Mouse (Mus musculus) kidney, embryonic 14.5 days (tissue): ENCODE data around the gene Plaur. TPM values are rescaled to one million over a fixed set of nuclear protein-coding genes. Genes with fewer than 3 reads are reported as not detected.
A peak's percentile ranks its signal among the peaks of the same experiment; 100 is the strongest.

Experiments used
- ATAC-seq: fragments of 200-750 bp; cut with Nextera tagmentation; 2 replicates; pipeline ENCODE4 v1.8.0; 2017; ENCODE audit warnings: moderate number of reproducible peaks, mild to moderate bottlenecking, moderate TSS enrichment, moderate library complexity; ENCODE audit not compliant: low FRiP score, low TSS enrichment
- H3K27ac ChIP-seq: fragments of 300-500 bp; sonication (generic); 2 replicates; pipeline ENCODE4 v1.5.1; 2014; ENCODE audit warnings: low read depth, mild to moderate bottlenecking, low read length, moderate library complexity, mixed read lengths
- H3K27me3 ChIP-seq: fragments of 300-500 bp; sonication (generic); 2 replicates; pipeline ENCODE4 v1.6.1; 2014; ENCODE audit warnings: mild to moderate bottlenecking, low read length; ENCODE audit not compliant: control insufficient read depth, insufficient read depth
- H3K36me3 ChIP-seq: fragments of 300-500 bp; sonication (generic); 2 replicates; pipeline ENCODE4 v1.6.1; 2014; ENCODE audit warnings: low read length, mixed read lengths; ENCODE audit not compliant: control insufficient read depth, insufficient read depth
- H3K4me1 ChIP-seq: fragments of 300-500 bp; sonication (generic); 2 replicates; pipeline ENCODE4 v1.6.1; 2014; ENCODE audit warnings: low read length, mixed read lengths; ENCODE audit not compliant: control insufficient read depth, insufficient read depth
- H3K4me2 ChIP-seq: fragments of 300-500 bp; sonication (generic); replicated peaks from 2 replicates; pipeline ENCODE4 v1.6.1; 2014; ENCODE audit warnings: low read depth, mild to moderate bottlenecking, low read length
- H3K4me3 ChIP-seq: fragments of 300-500 bp; sonication (generic); 2 replicates; pipeline ENCODE4 v1.5.1; 2014; ENCODE audit warnings: mild to moderate bottlenecking, low read length
- H3K9ac ChIP-seq: fragments of 300-500 bp; sonication (generic); 2 replicates; pipeline ENCODE4 v1.6.1; 2014; ENCODE audit warnings: low read depth, mild to moderate bottlenecking, low read length, moderate library complexity
- H3K9me3 ChIP-seq: fragments of 300-500 bp; sonication (generic); 2 replicates; pipeline ENCODE4 v1.6.1; 2016; ENCODE audit warnings: low read length; ENCODE audit not compliant: control insufficient read depth
- WGBS: fragments of 180-500 bp; shearing (Covaris S2); extraction: QIAGEN DNeasy Blood & Tissue Kit; methylation state at CpG from one replicate; pipeline ENCODE4 v1.1.7; 2014; 5-methylcytosine and 5-hydroxymethylcytosine counted together
- polyA plus RNA-seq: library from polyadenylated mRNA; unstranded; fragments of >200 nt; fragmentation: Nextera tagmentation; extraction: Ambion mirVana; gene quantifications from 2 replicates; pipeline ENCODE4 v1.2.1, GENCODE M21; 2014

The Plaur gene
- polyA plus RNA-seq, 1 experiment from 2014 or later: 14.1 TPM

DNA sequence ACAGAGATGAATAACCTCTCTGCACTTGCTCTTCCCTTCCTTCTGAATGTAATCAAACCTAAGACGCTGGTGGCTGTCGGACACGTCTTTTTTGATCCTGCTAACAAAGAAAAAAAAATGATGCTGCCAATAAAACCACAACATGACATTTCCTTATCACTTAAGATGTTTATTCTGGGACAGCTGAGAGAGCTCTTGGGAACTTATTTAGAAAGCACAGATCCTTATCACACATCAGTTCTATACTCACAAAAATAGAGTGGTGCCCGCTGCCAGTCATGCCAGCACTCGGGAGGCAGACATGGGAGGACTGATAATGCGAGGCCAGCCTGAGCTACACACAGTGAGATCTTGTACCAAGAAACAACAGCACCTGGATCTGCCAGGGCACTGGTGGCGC, 22.4 kb upstream of the Plaur start:
- H3K4me2 ChIP-seq: no peak overlapping the region
- H3K27ac ChIP-seq: no peak overlapping the region
- H3K4me3 ChIP-seq: no peak overlapping the region
- H3K4me1 ChIP-seq: no peaks in the 10 kb centered on the region
- no peaks in the 10 kb centered on the region for H3K36me3 ChIP-seq
- 79% methylated on average over 6 of the region's 7 CpGs for WGBS
- H3K9ac ChIP-seq: no peak overlapping the region
- H3K9me3 ChIP-seq: no peaks in the 10 kb centered on the region
- no peaks in the 10 kb centered on the region for H3K27me3 ChIP-seq
- no peak for ATAC-seq

DNA sequence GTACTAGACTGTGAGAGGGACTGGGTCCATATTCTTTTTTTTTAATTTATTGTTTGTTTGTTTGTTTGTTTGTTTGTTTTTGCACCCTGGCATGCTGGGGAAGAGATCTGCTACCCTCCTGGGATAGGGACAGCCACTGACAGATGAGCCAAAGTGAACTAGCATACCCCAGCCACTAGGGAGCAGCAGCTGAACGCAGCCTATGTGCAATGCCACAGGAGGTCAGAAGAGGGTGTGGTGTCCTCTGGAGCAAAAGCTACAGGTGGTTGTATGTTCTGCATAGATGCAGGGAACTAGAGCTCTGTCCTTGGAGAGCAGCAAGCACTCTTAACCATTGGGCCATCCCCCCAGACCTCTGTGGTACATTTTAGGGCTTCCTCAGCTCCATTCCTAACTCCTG, 20.5 kb upstream of the Plaur start:
- peak; percentile 65 for ATAC-seq
- no peak overlapping the region for H3K27ac ChIP-seq
- H3K9ac ChIP-seq: no peak overlapping the region
- H3K4me2 ChIP-seq: no peak overlapping the region
- H3K36me3 ChIP-seq: no peaks in the 10 kb centered on the region
- no peak overlapping the region for H3K4me3 ChIP-seq
- 7% methylated on average over 1 of the region's 1 CpGs for WGBS
- H3K27me3 ChIP-seq: no peaks in the 10 kb centered on the region
- H3K4me1 ChIP-seq: no peaks in the 10 kb centered on the region
- no peaks in the 10 kb centered on the region for H3K9me3 ChIP-seq

DNA sequence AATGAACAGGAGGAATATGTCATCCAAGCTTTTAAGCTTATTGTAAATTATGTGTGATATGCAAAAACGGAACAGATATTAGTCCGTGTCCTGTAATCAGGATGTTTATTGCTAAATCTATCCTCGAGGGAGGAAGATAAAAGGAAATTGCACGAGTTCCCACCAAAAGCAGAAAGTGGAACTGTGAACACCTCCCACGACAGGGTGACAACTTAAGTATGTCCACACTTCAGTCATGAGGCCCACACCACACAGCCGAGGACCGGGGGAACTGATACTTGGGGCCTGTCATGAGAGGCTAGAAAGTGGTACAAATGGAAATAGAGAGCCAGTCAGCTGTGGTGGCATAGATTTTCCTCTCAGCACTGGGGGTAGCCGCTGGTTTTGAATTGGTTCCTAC, 20.0 kb upstream of the Plaur start:
- no peak for ATAC-seq
- 53% methylated on average over 8 of the region's 8 CpGs for WGBS
- H3K9me3 ChIP-seq: no peaks in the 10 kb centered on the region

DNA sequence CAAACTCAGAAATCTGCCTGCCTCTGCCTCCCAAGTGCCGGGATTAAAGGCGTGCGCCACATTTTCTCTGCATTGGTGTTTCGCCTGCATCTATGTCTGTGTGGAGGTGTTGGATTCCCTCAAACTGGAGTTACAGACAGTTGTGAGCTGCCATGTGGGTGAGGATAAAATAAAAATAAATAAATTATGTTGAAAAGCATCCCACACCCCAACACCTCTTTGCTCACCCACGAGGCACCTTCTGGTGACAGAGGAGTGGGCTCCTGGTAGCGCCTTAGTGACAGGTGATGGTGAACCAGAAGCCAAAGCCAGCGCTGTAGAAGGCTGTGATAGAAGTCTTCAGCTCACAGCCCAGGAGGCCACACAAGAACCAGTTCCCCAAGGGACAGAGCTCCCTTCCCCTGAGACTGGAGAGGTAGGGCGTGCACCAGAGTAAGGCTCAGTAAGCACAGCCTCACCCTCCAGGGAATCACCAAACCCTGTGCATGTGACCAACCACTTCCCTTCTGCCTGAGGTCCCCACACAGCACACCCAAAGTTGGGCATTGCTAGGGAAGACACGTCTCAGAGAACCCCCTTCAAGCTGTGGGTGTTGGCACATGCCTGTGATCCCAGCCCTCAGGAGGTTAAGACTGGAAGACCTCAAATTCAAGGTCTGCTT, 16.9 kb upstream of the Plaur start:
- Histone ChIP-seq H3K36me3 (no peaks in the 10 kb centered on the region), H3K9ac (no peak overlapping the region), H3K27me3 (no peaks in the 10 kb centered on the region), H3K4me1 (no peaks in the 10 kb centered on the region), H3K9me3 (no peaks in the 10 kb centered on the region), H3K27ac (no peak overlapping the region), H3K4me2 (no peak overlapping the region), H3K4me3 (no peak overlapping the region)
- no peak for ATAC-seq
- 91% methylated on average over 9 of the region's 9 CpGs for WGBS

More for the DNA sequence above, 20.0 kb upstream of the Plaur start:
- no peak overlapping the region for H3K4me2 ChIP-seq
- no peaks in the 10 kb centered on the region for H3K36me3 ChIP-seq
- H3K27me3 ChIP-seq: no peaks in the 10 kb centered on the region
- no peak overlapping the region for H3K27ac ChIP-seq
- no peak overlapping the region for H3K9ac ChIP-seq
- no peaks in the 10 kb centered on the region for H3K4me1 ChIP-seq
- H3K4me3 ChIP-seq: no peak overlapping the region

DNA sequence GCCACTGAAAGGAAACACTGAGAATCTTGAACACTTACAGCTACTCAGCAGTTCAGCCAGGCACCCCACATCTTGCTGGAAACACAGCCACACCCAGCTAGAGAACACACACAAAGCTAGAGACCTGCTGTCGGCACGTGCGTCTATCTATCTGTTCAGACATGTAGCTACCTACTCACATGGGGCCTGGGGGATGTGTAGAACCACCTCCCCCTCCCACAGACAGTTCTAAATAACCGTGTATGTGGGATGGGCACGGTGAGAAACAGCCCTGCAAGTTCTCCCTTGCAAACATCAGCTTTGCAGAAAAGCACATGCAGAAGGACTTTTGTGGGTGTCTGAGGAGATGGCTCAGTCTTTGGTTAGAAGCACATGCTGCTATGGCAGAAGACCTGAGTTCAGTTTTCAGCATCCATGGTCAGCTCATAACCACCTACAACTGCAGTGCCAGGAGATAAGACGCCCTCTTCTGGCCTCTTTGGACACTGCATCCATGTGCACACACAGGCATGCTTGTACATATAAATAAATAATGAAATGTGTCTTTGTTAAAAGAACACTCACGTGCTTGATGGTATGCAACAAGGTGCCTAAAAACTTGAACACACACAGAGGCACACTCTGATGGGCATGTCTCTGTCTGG, 15.5 kb upstream of the Plaur start:
- H3K9me3 ChIP-seq: no peaks in the 10 kb centered on the region
- H3K36me3 ChIP-seq: no peaks in the 10 kb centered on the region
- no peak overlapping the region for H3K9ac ChIP-seq
- 77% methylated on average over 7 of the region's 7 CpGs for WGBS
- H3K27ac ChIP-seq: no peak overlapping the region
- H3K4me2 ChIP-seq: no peak overlapping the region
- H3K27me3 ChIP-seq: no peaks in the 10 kb centered on the region
- no peak overlapping the region for H3K4me3 ChIP-seq
- no peaks in the 10 kb centered on the region for H3K4me1 ChIP-seq
- no peak for ATAC-seq

DNA sequence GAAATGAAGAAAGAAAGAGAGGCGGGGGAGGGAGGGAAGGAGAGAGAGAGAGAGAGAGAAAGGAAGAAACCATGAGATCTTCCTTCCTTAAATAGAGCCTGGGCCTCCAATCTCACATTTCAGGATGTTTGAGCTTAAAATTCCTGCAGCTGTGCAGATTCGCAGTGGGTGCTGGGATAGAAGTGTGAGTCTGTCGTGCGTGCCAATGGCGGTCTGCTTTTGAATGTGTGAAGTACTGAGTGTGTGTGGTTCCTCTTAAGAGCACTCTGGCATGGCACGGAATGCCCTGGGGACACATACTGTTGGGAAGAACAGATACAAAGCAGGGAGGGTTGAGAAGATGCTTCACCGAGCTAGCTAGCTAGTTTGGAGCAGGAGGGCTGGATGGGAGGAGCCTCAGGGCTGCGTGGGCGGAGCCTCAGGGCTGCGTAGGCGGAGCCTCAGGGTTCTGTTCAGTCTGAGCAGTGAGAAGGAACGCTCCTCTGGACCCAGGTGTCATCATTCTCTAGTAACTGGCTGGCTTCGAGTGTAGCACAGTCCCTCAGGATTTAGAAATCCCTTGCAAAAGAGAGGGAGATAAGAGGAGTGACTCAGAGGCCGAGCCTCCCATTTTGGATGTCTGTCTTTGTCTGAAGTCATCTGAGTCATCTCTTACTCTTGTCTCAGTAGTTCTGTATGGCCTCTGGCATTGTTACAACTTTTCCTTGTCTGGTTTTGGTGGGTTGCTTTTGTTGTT, 13.3 kb upstream of the Plaur start:
- WGBS: 64% methylated on average over 14 of the region's 14 CpGs

DNA sequence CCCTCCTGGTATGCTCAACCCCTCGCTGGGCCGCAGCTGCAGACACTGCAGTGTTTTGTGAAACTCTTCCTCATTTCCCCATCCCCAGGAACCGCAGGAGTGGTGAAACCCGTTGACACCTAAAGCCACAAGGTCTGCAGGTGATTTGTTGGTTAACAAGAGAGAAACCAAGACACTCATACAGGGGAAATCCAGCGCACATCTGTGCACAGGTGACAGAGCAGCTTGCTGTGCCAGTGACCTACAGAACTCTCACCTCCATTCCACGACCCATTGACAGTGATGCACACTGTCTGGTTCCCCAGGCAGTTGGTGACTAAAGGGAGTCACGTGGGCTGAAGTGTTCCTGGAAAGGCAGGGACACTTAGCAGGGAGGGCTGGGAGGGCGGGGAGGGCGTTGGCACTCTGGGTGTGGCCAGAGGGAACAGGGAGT, 11.7 kb upstream of the Plaur start:
- H3K4me2 ChIP-seq: no peak overlapping the region
- no peak overlapping the region for H3K4me3 ChIP-seq
- H3K9me3 ChIP-seq: no peaks in the 10 kb centered on the region
- no peak overlapping the region for H3K27ac ChIP-seq
- ATAC-seq: no peak
- no peak overlapping the region for H3K9ac ChIP-seq
- WGBS: 54% methylated on average over 9 of the region's 9 CpGs
- H3K4me1 ChIP-seq: no peaks in the 10 kb centered on the region
- no peaks in the 10 kb centered on the region for H3K27me3 ChIP-seq
- H3K36me3 ChIP-seq: no peaks in the 10 kb centered on the region

More for the DNA sequence above, 13.3 kb upstream of the Plaur start:
- Histone ChIP-seq H3K4me3 (no peak overlapping the region), H3K9ac (no peak overlapping the region), H3K4me2 (no peak overlapping the region), H3K4me1 (no peaks in the 10 kb centered on the region), H3K36me3 (no peaks in the 10 kb centered on the region), H3K27ac (no peak overlapping the region), H3K27me3 (no peaks in the 10 kb centered on the region), H3K9me3 (no peaks in the 10 kb centered on the region)
- ATAC-seq: no peak

DNA sequence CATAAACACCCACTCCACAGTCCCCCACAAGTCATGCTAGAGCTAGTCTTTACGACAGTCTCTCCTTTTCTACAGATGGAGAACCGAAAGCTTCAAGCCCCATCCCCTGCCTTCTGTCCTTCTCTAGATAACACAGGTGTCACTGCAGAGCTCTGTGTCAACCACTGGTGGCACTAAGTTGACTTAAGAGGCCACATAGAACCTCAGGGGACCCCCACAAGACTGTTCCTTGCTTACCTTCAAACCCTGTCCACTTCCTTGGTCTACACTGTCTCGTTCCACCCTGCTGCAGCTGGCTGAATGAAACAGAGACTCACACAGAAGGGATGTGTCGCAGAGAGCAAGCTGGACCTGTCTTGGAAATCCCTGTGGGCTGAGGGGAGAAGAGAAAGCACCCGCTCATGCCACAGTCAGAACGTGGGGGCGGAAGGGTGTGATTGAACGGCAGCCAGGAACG, 10.4 kb upstream of the Plaur start, which contains the start of gene Irgc1:
Gene Irgc1, minus strand, starts transcription at position 443 of the 457 bp plus-strand sequence.
- Histone ChIP-seq H3K36me3 (no peaks in the 10 kb centered on the region), H3K9ac (no peak within 1 kb of the TSS), H3K9me3 (no peaks in the 10 kb centered on the region), H3K4me1 (no peaks in the 10 kb centered on the region), H3K27me3 (no peaks in the 10 kb centered on the region), H3K4me2 (no peak within 1 kb of the TSS), H3K4me3 (no peak within 1 kb of the TSS), H3K27ac (no peak within 1 kb of the TSS)
- ATAC-seq: no peak
- 65% methylated on average over 9 of the region's 9 CpGs for WGBS

DNA sequence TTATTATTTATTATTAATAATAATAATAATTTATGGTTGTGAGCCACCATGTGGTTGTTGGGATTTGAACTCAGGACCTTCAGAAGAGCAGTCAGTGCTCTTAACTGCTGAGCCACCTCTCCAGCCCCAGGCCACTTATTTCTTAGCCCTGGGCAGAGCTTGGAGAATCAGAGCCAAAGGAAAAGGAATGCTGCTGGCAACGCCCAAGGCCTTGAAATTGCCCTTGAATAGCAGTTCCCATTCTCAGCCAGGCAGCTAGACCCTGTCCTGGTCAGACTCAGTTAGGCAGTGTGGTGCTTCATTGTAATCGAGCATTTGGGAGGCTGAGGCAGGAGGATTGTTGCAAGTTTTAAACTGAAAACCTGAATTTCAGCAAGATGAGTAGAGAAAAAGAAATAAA, 8.1 kb upstream of the Plaur start:
- no peak overlapping the region for H3K4me2 ChIP-seq
- no peak overlapping the region for H3K4me3 ChIP-seq
- 86% methylated on average over 2 of the region's 2 CpGs for WGBS
- no peak for ATAC-seq
- H3K4me1 ChIP-seq: no peaks in the 10 kb centered on the region
- H3K9ac ChIP-seq: no peak overlapping the region
- no peaks in the 10 kb centered on the region for H3K9me3 ChIP-seq
- no peaks in the 10 kb centered on the region for H3K36me3 ChIP-seq
- no peak overlapping the region for H3K27ac ChIP-seq
- H3K27me3 ChIP-seq: no peaks in the 10 kb centered on the region
